Mouse (Mus musculus) urinary bladder, adult 18-20 months (tissue): ENCODE data around the gene Gm8926.
"Not testable (repeated sequence)": the region's sequence is repeated elsewhere in the genome, so short reads cannot be mapped to it uniquely, and the experiment has no call there.

ENCODE experiments used
- DNase-seq, 2 experiments: peaks; one replicate each; pipeline ENCODE4 v3.0.0; 2022; ENCODE audit warnings: low spot score in 2 of 2, mixed read lengths in 2 of 2

Gm8926 gene

GRCm38 (mm10) chr5:11770248-11770647 lies at the start of gene Gm8926:
Gene Gm8926, plus strand, starts transcription at chr5:11770548.
- not testable (repeated sequence) for DNase-seq
